Mouse (Mus musculus) thymus, adult 2 months (tissue): ENCODE measurements around the gene Muc1. TPM values are rescaled to one million over a fixed set of nuclear protein-coding genes. Genes with fewer than 3 reads are reported as not detected.

Experiments used
- DNase-seq: peaks from one replicate; pipeline ENCODE4 v3.0.0; 2021
- H3K27ac ChIP-seq: fragments of 200-500 bp; 2 replicates; pipeline ENCODE4 v1.5.1; 2012; ENCODE audit warnings: low read length, control low read depth; ENCODE audit not compliant: control insufficient read depth, insufficient read depth
- H3K27me3 ChIP-seq: fragments of 200-500 bp; 2 replicates; pipeline ENCODE4 v1.6.1; 2012; ENCODE audit warnings: mild to moderate bottlenecking, low read length, moderate library complexity, mixed read lengths; ENCODE audit not compliant: control insufficient read depth, insufficient read depth
- H3K36me3 ChIP-seq: fragments of 200-500 bp; 2 replicates; pipeline ENCODE4 v1.6.1; 2012; ENCODE audit warnings: mild to moderate bottlenecking, low read length, moderate library complexity; ENCODE audit not compliant: control insufficient read depth, insufficient read depth
- H3K4me1 ChIP-seq: fragments of 200-500 bp; replicated peaks from 2 replicates; pipeline ENCODE4 v1.6.1; 2012; ENCODE audit warnings: low read length; ENCODE audit not compliant: control insufficient read depth, insufficient read depth
- H3K4me3 ChIP-seq: fragments of 200-500 bp; 2 replicates; pipeline ENCODE4 v1.5.1; 2012; ENCODE audit warnings: mild to moderate bottlenecking, low read length, control low read depth, moderate library complexity; ENCODE audit not compliant: control insufficient read depth, insufficient read depth
- CTCF ChIP-seq: fragments of 200-500 bp; IDR thresholded peaks from 2 replicates; pipeline ENCODE4 v1.5.1; 2012; ENCODE audit warnings: mild to moderate bottlenecking, control low read depth, low read length, moderate library complexity, borderline replicate concordance; ENCODE audit not compliant: control insufficient read depth, poor library complexity, insufficient read depth; ENCODE audit errors: extremely low read depth
- POLR2A ChIP-seq: fragments of 200-500 bp; IDR thresholded peaks from 2 replicates; pipeline ENCODE4 v1.6.1; 2012; ENCODE audit warnings: mild to moderate bottlenecking, low read length, control low read depth, moderate library complexity; ENCODE audit not compliant: control insufficient read depth, poor library complexity, insufficient read depth; ENCODE audit errors: extremely low read depth
- WGBS: fragments of 180-500 bp; shearing (Covaris S2); methylation state at CpG from one replicate; pipeline ENCODE4 v1.1.7; 2018; 5-methylcytosine and 5-hydroxymethylcytosine counted together
- polyA plus RNA-seq: library from polyadenylated mRNA; depleted of rRNA; stranded (reverse); fragments of >200 nt; gene quantifications from 2 replicates; pipeline ENCODE4 v1.2.3, GENCODE M21; 2012

Gene Muc1
- polyA plus RNA-seq, 1 experiment, result 14.1 TPM

DNA sequence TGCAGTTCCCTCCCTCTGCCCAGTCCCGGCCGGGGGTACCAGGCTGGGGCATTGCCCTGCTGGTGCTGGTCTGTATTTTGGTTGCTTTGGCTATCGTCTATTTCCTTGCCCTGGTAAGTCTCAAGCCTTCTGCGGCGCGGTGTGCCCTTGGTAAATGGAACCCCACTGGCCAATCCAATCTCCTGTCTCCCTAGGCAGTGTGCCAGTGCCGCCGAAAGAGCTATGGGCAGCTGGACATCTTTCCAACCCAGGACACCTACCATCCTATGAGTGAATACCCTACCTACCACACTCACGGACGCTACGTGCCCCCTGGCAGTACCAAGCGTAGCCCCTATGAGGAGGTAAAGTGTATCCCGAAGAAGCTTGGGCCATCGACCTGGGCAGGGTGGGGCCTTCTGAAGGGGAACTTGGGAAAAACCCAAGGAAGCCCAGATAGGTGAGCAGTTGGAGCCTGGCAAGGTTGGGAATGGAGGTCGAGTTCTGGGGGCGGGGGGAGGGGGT lies 3.0 kb downstream of the Muc1 start:
- no peak overlapping the region for H3K27ac ChIP-seq
- 78% methylated on average over 16 of the region's 16 CpGs for WGBS

DNA sequence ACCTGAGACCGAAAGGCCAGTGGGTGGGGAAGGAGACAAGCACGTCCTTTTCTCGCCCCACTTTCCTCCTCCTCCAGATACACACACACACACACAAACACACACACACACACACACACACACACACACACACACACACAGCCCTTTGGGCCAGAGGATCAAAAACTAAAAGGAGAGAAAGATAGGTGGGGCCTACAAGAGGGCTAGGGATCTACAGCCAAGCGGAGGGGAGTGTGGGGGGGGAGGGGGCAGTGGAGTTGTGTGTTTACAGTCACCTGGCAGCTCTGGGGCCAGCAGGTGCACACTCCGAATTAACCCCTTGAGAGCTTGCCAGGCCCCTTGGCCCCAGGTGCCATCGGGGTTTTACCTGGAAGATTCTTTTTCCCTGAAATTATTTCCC lies 3.8 kb downstream of the Muc1 start:
- Histone ChIP-seq H3K4me1 (peaks cover 8% of the 10 kb centered on the region), H3K4me3 (no peak overlapping the region)

More for the DNA sequence above, 3.0 kb downstream of the Muc1 start:
- Histone ChIP-seq H3K4me1 (peaks cover 15% of the 10 kb centered on the region), H3K27me3 (no peaks in the 10 kb centered on the region), H3K4me3 (no peak overlapping the region), H3K36me3 (no peaks in the 10 kb centered on the region)
- TF ChIP-seq POLR2A (no peak), CTCF (no peak)
- no peak for DNase-seq

DNA sequence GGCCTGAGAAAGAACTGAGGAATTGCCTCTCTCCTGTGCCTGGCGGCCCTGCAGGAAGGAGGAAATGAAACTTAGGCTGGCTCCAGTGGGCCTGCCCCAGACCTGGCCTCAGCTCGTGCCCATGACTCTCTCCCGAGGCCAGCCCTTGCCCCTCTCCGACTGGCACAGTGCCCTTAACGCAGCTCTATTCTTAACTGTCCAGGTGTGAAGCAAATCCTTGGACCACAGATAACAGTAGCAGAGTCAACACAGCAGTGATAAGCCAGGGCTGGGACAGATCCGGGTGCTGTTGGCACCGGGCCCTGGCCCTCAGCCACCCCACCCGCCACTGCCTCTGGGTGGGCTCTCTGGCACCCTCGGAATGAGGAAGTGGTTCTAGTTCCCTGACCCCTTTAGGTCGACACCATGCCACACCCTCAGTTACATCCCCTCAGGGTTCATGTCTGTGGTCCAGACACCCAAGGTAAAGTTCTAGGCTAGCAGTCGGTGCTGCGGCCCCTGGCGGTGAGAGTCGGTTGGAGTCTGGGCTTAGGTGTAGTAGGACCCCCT lies 4.8 kb downstream of the Muc1 start:
- Histone ChIP-seq H3K4me3 (no peak overlapping the region), H3K36me3 (no peaks in the 10 kb centered on the region), H3K27ac (no peak overlapping the region), H3K27me3 (no peaks in the 10 kb centered on the region), H3K4me1 (peaks cover 2% of the 10 kb centered on the region)
- TF ChIP-seq CTCF (no peak), POLR2A (no peak)
- WGBS, result 38% methylated on average over 14 of the region's 14 CpGs
- no peak for DNase-seq

More for the DNA sequence above, 3.8 kb downstream of the Muc1 start:
- Histone ChIP-seq H3K27me3 (no peaks in the 10 kb centered on the region), H3K27ac (no peak overlapping the region), H3K36me3 (no peaks in the 10 kb centered on the region)
- DNase-seq, result no peak
- TF ChIP-seq POLR2A (no peak), CTCF (no peak)
- WGBS, result 89% methylated on average over 6 of the region's 6 CpGs

DNA sequence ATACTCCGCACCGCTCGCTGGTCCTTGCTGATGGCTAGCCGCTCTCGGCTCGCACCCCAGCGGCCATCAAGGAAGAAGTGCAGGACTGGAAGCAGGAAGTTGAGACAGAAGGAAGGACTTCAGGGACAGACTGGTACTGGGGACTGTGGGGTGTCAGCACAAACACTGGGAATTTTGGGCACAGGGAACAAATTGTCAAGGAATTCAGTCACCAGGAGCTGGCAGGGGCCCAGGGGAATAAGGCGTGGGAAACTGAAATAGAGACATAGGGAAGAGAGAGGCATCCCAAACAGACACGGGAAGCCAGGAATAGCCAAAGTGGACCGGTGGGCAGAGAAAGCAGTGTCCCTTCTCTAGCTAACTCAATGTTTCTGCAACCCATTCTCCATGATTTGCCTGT lies 7.7 kb downstream of the Muc1 start:
- no peaks in the 10 kb centered on the region for H3K4me1 ChIP-seq
- no peak for DNase-seq
- TF ChIP-seq POLR2A (no peak), CTCF (no peak)
- H3K27me3 ChIP-seq, result no peaks in the 10 kb centered on the region
- no peaks in the 10 kb centered on the region for H3K36me3 ChIP-seq
- no peak overlapping the region for H3K27ac ChIP-seq
- over 99% methylated on average over 10 of the region's 10 CpGs for WGBS
- no peak overlapping the region for H3K4me3 ChIP-seq

DNA sequence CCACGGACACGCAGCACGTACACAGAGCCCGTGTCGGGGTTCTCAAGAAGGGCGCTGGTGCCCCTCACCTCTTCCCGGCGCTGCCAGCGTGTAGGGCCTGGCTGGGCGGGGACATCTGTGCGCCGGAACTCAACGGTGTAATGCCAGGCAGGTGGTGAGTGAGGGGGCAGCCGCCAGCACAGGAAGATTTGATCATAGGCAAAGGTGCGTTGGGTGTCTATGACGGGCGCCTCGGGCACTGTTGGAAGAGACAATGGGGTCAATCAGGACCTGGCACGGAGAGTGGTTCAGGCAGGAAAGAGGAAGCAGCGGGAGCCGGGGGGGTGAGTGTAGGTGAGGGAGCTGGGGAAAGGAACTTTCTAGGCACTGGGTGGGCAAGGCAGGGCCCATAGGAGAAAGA lies 8.8 kb downstream of the Muc1 start:
- no peaks in the 10 kb centered on the region for H3K4me1 ChIP-seq
- TF ChIP-seq CTCF (no peak), POLR2A (no peak)
- 94% methylated on average over 21 of the region's 21 CpGs for WGBS
- H3K27ac ChIP-seq, result no peak overlapping the region
- H3K36me3 ChIP-seq, result no peaks in the 10 kb centered on the region
- H3K27me3 ChIP-seq, result no peaks in the 10 kb centered on the region
- H3K4me3 ChIP-seq, result no peak overlapping the region
- no peak for DNase-seq

DNA sequence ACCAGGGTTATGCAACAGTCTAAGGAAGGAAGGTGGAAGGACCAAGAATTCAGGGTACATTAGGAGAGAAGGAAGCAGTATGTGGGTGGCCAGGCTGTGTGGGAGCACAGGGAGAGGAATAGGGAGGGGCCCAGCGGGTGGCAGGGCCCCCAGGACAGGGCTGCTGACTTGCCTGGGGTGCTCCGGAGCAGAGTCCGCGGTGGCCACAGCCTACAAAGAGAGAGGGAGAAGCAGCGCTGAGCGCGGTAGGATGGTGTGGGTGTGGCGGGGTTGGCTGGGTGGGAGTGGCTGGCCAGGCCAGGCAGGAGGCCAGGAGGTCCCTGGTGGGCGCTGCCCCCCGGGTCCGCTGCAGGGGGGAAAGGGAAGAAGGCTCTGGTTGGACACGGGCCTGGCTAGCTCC lies 9.6 kb downstream of the Muc1 start:
- WGBS, result 91% methylated on average over 11 of the region's 12 CpGs
- peaks cover 3% of the 10 kb centered on the region for H3K4me1 ChIP-seq
- no peak for DNase-seq
- no peaks in the 10 kb centered on the region for H3K36me3 ChIP-seq
- TF ChIP-seq CTCF, result no peak
- TF ChIP-seq POLR2A, result no peak
- no peak overlapping the region for H3K4me3 ChIP-seq
- H3K27me3 ChIP-seq, result no peaks in the 10 kb centered on the region
- no peak overlapping the region for H3K27ac ChIP-seq
